Mouse (Mus musculus): ENCODE data around the gene Tmem86b. TPM values are rescaled to one million over a fixed set of nuclear protein-coding genes. Genes with fewer than 3 reads are reported as not detected.
A peak's percentile ranks its signal among the peaks of the same experiment; 100 is the strongest.

Tmem86b gene
- polyA plus RNA-seq, 1 experiment, result 83.0 TPM

DNA sequence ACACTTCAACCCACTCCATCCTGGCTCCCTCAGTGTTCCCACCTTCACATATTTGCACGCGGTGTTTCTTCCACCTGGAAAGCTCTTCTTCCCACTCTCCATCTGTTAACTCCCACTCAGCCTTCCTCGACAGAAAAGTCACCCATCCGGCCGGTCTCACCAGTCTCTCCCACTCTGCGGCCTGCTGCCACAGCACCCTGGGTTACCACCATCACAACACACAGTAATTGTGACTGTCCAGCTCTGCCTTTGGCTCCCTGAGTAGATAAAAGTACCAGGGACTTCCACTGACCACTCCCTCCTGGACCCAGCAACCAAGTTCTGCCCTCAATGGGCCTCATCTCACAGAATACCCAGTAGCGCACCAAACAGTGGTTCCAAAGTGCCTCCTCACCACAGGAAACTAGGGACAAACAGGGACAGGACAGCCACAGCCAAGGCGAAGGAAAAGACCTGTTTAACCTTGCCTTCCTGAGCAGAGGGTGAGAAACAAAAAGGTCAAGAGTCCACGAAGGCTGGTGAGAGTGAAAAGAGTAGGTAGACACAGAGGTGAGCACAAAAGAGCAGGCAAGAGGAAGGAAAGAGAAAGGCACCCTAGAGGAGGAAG is 26.4 kb upstream of the Tmem86b start:
- peak overlapping the region; percentile 88 for H3K4me3 ChIP-seq (ENCODE audit: insufficient read depth, low read depth, low read length)
- no peaks in the 10 kb centered on the region for H3K36me3 ChIP-seq (ENCODE audit: control insufficient read depth, insufficient read depth, low read length)
- no peaks in the 10 kb centered on the region for H3K27me3 ChIP-seq (replicated peaks; ENCODE audit: control insufficient read depth, insufficient read depth, low read length)
- 12% methylated on average over 9 of the region's 9 CpGs for WGBS
- TF ChIP-seq POLR2A (IDR thresholded peaks at IDR 0.05; ENCODE audit: low read depth, low read length) (no peak), CTCF (conservative IDR thresholded peaks at IDR 0.05; ENCODE audit: insufficient read depth, insufficient read length, low read depth, low read length) (no peak)
- DNase-seq, result peak; percentile 65
- peaks cover 28% of the 10 kb centered on the region for H3K4me1 ChIP-seq (ENCODE audit: control insufficient read depth, insufficient read depth, low read length)
- peak overlapping the region; percentile 93 for H3K27ac ChIP-seq (ENCODE audit: insufficient read depth, low read depth, low read length)

DNA sequence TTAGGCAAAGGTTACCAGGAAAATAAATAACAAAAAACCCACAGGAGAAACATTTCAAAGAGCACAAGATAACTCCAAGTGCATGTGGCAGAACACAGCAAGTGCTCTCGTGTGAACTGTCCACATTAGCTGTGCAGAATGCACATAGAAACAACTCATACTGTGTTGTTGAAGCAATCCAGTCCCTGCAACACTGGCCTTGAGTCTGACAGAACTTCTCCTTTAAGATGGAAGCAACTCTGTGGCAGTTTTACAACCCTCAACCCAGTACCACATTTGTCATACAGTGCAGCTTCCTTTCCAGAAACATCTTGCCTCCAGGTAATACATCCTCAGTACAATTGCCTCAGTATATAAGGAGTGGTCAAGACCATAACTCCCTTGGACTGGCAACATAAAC is 25.6 kb upstream of the Tmem86b start:
- 5% methylated on average over 1 of the region's 1 CpGs for WGBS
- no peak overlapping the region for H3K27ac ChIP-seq (ENCODE audit: insufficient read depth, low read depth, low read length)
- no peaks in the 10 kb centered on the region for H3K27me3 ChIP-seq (replicated peaks; ENCODE audit: control insufficient read depth, insufficient read depth, low read length)
- H3K4me3 ChIP-seq (ENCODE audit: insufficient read depth, low read depth, low read length), result no peak overlapping the region
- H3K36me3 ChIP-seq (ENCODE audit: control insufficient read depth, insufficient read depth, low read length), result no peaks in the 10 kb centered on the region
- no peak for TF ChIP-seq POLR2A (IDR thresholded peaks at IDR 0.05; ENCODE audit: low read depth, low read length)
- no peak for TF ChIP-seq CTCF (conservative IDR thresholded peaks at IDR 0.05; ENCODE audit: insufficient read depth, insufficient read length, low read depth, low read length)
- DNase-seq, result no peak
- H3K4me1 ChIP-seq (ENCODE audit: control insufficient read depth, insufficient read depth, low read length), result peaks cover 32% of the 10 kb centered on the region

DNA sequence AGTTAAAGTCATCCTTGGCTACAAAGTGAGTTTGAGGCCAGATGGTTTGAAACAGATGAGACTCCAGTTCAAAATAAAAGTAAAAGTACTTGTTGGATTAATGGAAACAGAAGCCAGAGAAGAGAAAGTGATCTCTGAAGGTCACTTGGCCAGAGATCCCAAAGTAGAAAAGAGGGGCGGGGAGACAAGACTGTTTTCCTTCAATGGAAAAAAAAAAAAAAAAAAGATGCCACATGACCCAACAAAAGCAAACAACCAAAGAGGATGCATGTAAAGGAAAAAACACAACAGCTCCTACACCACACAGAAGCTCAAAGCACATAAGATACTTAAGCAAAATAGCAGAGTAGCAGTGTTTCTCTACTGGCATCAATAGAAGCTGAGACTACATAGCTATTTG is 24.7 kb upstream of the Tmem86b start:
- DNase-seq, result peak; percentile 24
- Histone ChIP-seq H3K27ac (ENCODE audit: insufficient read depth, low read depth, low read length) (peak overlapping the region; percentile 27; the same call in 1 of the 2 replicates), H3K27me3 (replicated peaks; ENCODE audit: control insufficient read depth, insufficient read depth, low read length) (no peaks in the 10 kb centered on the region), H3K4me1 (ENCODE audit: control insufficient read depth, insufficient read depth, low read length) (peaks cover 39% of the 10 kb centered on the region), H3K36me3 (ENCODE audit: control insufficient read depth, insufficient read depth, low read length) (no peaks in the 10 kb centered on the region), H3K4me3 (ENCODE audit: insufficient read depth, low read depth, low read length) (no peak overlapping the region)
- 38% methylated on average over 1 of the region's 1 CpGs for WGBS
- TF ChIP-seq CTCF (conservative IDR thresholded peaks at IDR 0.05; ENCODE audit: insufficient read depth, insufficient read length, low read depth, low read length) (no peak), POLR2A (IDR thresholded peaks at IDR 0.05; ENCODE audit: low read depth, low read length) (no peak)

DNA sequence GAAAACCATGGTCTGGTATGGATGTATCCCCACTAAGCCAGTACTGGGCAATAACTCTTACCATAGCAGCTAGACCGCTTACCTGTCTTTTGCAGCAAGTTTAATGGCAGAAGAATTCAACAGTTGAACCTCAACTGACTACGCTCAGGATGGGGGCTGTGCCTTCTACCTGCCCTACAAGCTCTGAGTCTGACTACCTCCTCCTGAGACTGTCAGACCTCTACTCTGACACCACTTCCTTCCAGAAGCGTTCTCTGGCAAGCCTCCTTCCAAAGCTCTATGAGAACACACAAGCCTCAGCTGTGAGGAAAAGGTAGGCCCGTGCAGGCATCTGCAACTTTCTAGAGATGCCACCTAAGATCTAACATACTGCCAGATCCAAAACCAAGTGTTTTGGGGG is 24.2 kb upstream of the Tmem86b start:
- no peak for DNase-seq
- H3K4me3 ChIP-seq (ENCODE audit: insufficient read depth, low read depth, low read length), result no peak overlapping the region
- peaks cover 39% of the 10 kb centered on the region for H3K4me1 ChIP-seq (ENCODE audit: control insufficient read depth, insufficient read depth, low read length)
- H3K27ac ChIP-seq (ENCODE audit: insufficient read depth, low read depth, low read length), result no peak overlapping the region
- no peaks in the 10 kb centered on the region for H3K27me3 ChIP-seq (replicated peaks; ENCODE audit: control insufficient read depth, insufficient read depth, low read length)
- no peak for TF ChIP-seq CTCF (conservative IDR thresholded peaks at IDR 0.05; ENCODE audit: insufficient read depth, insufficient read length, low read depth, low read length)
- no peak for TF ChIP-seq POLR2A (IDR thresholded peaks at IDR 0.05; ENCODE audit: low read depth, low read length)
- H3K36me3 ChIP-seq (ENCODE audit: control insufficient read depth, insufficient read depth, low read length), result no peaks in the 10 kb centered on the region
- 66% methylated on average over 4 of the region's 4 CpGs for WGBS

DNA sequence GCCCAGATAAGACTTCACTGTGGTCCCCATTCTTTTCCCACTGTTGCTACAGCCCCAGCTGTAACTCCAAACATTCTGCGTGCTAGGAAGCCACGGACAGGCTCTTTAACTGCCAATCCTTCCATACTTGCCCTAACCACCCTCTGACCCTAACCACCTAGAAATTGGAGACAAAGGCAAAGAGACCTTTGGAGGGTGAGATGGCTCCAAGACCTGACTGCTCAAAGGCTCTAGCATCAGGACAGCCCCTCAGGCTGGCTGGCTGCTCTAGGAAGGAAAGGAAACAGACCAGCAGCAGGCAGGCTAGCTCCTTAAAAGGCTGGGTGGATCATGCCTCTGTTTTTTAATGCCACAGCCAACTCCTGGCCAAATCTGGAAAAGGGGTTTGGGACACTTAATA is 23.0 kb upstream of the Tmem86b start:
- H3K4me1 ChIP-seq (ENCODE audit: control insufficient read depth, insufficient read depth, low read length), result peaks cover 34% of the 10 kb centered on the region
- H3K36me3 ChIP-seq (ENCODE audit: control insufficient read depth, insufficient read depth, low read length), result no peaks in the 10 kb centered on the region
- 53% methylated on average over 2 of the region's 2 CpGs for WGBS
- TF ChIP-seq POLR2A (IDR thresholded peaks at IDR 0.05; ENCODE audit: low read depth, low read length), result no peak
- TF ChIP-seq CTCF (conservative IDR thresholded peaks at IDR 0.05; ENCODE audit: insufficient read depth, insufficient read length, low read depth, low read length), result no peak
- no peak for DNase-seq
- peak overlapping the region; percentile 15 for H3K27ac ChIP-seq (ENCODE audit: insufficient read depth, low read depth, low read length)
- no peak overlapping the region for H3K4me3 ChIP-seq (ENCODE audit: insufficient read depth, low read depth, low read length)
- no peaks in the 10 kb centered on the region for H3K27me3 ChIP-seq (replicated peaks; ENCODE audit: control insufficient read depth, insufficient read depth, low read length)

DNA sequence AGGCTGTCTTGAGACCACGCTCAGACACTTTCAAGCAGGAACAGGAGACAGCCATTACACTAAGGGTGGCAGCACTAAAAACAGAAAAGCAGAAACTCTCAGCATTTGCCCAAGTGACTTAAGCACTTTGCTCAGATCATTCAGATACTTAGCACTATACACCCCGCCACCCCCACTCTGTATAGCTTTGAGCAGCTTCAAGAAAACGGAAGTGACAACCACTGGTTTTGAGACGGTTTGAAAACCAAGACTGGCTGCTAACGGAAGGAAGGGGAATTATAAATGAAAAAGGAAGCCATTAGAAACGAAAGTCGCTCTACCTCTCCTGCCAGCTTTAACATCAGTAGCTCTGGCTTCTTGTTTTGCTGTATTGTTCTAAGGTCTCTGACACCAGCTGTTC is 22.6 kb upstream of the Tmem86b start:
- WGBS, result 56% methylated on average over 7 of the region's 7 CpGs
- peak overlapping the region; percentile 15; the same call in 1 of the 2 replicates for H3K27ac ChIP-seq (ENCODE audit: insufficient read depth, low read depth, low read length)

DNA sequence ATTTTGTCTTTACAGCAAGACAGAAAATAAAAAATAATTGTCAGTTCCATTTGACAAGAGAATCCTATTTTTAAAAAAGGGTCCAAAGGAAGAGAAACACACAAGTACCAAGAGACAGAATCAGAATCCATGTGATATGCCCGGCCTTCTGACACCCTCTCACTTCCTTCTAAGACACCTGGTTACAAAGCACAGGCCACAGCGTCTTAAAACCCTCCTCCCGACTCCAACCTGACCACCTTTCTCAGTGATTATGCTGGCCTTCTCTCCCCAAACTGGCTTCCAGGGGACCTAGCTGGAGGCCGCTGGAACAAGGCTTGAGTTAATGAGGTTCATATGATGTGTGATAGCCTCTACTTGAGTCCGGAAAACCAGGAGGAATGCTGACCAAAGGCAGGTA is 22.1 kb upstream of the Tmem86b start:
- TF ChIP-seq CTCF (conservative IDR thresholded peaks at IDR 0.05; ENCODE audit: insufficient read depth, insufficient read length, low read depth, low read length) (no peak), POLR2A (IDR thresholded peaks at IDR 0.05; ENCODE audit: low read depth, low read length) (no peak)
- Histone ChIP-seq H3K4me3 (ENCODE audit: insufficient read depth, low read depth, low read length) (no peak overlapping the region), H3K27ac (ENCODE audit: insufficient read depth, low read depth, low read length) (no peak overlapping the region)

More for the DNA sequence above, 22.6 kb upstream of the Tmem86b start:
- H3K4me3 ChIP-seq (ENCODE audit: insufficient read depth, low read depth, low read length), result no peak overlapping the region
- peaks cover 34% of the 10 kb centered on the region for H3K4me1 ChIP-seq (ENCODE audit: control insufficient read depth, insufficient read depth, low read length)
- no peak for TF ChIP-seq CTCF (conservative IDR thresholded peaks at IDR 0.05; ENCODE audit: insufficient read depth, insufficient read length, low read depth, low read length)
- no peak for TF ChIP-seq POLR2A (IDR thresholded peaks at IDR 0.05; ENCODE audit: low read depth, low read length)
- peak; percentile 38 for DNase-seq
- H3K27me3 ChIP-seq (replicated peaks; ENCODE audit: control insufficient read depth, insufficient read depth, low read length), result no peaks in the 10 kb centered on the region
- H3K36me3 ChIP-seq (ENCODE audit: control insufficient read depth, insufficient read depth, low read length), result no peaks in the 10 kb centered on the region

More for the DNA sequence above, 22.1 kb upstream of the Tmem86b start:
- WGBS, result 72% methylated on average over 5 of the region's 5 CpGs
- Histone ChIP-seq H3K36me3 (ENCODE audit: control insufficient read depth, insufficient read depth, low read length) (no peaks in the 10 kb centered on the region), H3K27me3 (replicated peaks; ENCODE audit: control insufficient read depth, insufficient read depth, low read length) (no peaks in the 10 kb centered on the region), H3K4me1 (ENCODE audit: control insufficient read depth, insufficient read depth, low read length) (peaks cover 34% of the 10 kb centered on the region)
- DNase-seq, result no peak

All from kidney, adult 2 months (tissue).